Mouse (Mus musculus): ENCODE results near the gene Cdc16.
A peak's percentile ranks its signal among the peaks of the same experiment; 100 is the strongest.

DNA sequence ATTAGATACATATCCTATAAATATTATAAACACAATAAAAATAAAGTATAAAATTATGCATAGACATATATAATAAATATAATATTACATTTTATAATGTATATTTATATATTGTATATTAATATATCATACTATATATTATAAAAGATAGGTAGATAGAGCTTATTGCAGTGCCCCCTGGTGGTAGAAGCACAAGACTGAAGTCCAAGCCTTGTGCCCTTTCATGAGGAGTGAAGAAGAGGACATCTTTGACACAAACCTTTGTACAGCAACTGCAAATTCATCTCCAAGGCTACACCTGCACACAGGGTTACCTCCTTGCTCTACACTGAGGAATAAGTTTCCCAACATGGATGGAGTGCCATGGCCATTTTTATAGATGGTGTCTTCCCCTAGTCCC, 31.8 kb upstream of the Cdc16 start:
- peak; percentile 67 for TF ChIP-seq CTCF (IDR thresholded peaks at IDR 0.05; ENCODE audit: low read depth)
- TF ChIP-seq EP300 (IDR thresholded peaks at IDR 0.05; ENCODE audit: low read depth), result no peak
